Mouse (Mus musculus) induced T-regulatory cell, adult 2 months (primary cell): ENCODE measurements around the gene Htatip2.

Source experiments
- DNase-seq: peaks from one replicate; pipeline ENCODE4 v3.0.0-alpha.2; 2012; ENCODE audit warnings: low read depth

Gene Htatip2

DNA sequence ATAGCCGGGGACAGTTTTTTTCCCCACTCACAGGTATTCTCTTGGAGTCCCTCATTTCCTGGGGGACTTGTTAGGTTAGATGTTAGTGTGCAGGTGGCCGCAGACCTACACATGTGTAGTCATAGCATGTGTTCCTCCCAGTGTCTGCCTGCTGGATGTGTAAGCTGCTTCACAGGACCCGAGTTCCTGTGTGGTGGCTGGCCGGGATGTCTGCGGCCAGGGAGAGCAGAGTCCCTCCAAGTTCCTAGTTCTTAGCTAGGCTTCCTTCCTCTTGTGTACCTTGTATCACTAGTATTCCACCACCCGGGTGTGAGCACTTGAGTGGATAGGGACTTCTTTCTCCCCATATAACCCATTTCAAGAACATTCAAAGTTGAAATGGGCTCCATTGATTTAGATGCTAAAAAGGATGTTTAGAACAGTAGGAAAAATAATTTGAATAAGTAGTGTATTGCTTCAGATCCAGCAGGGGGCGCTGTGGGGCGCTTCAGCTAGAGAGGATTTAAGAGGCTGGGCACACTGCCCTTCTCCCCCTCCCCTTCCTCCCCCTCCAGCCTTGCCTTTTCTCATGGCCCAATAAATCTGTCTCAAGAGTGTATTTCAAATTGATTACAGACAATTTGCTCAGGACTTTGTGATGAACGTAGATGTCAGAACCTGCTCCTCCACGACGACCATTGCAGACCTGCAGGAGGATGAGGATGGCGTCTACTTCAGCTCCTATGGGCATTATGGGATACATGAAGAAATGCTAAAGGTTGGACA, 27.9 kb downstream of the Htatip2 start:
- DNase-seq, result peak; percentile 78

DNA sequence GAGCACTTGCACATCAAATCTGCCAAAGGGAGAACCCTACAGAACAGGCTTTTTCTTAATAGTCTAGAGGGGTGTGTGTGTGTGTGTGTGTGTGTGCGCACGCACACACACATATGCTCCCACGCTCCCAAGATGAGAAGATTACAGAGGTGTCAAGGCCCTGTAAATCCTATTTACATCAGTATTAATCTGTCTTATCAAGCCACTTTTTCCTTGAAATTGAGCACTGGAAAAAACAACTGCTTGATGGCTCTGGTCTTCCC, 28.4 kb downstream of the Htatip2 start:
- DNase-seq, result no peak

DNA sequence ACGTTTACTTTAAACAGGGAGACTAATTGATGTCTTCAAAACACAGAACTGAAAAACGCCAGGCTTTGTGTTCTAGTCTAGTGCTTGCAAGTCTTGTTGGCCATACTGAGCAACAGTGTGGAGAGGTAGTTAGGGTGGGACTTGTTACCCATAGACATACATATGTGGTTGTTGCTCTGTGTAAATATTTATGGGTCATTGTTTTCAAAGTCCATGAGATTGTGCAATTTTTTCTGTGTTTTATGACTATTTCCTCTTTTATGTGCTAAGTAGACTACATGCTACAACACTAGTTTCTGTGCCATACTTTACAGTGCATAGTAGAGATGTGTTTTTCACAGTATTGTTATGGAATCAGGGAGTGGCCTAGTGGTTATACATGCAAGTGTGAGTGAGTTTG, 35.4 kb downstream of the Htatip2 start:
- no peak for DNase-seq

DNA sequence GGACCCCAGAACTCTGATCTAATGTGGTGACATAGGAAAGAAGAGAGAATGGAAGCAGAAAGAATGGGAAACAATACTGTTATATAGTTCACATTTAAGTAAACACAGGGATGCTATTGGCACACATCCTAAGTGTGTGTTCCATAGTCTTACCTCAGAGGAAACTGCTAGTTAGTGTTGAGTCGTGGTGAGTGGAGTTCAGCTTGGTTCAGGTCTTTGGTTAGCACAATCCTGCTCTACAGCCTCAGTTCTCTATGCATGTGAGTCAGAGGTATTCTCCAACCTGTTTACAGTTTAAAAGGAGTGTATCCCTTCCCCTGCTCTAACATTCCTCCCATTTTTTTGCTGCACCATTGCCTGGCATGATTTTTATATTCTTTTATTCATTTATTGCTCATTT, 38.3 kb downstream of the Htatip2 start:
- DNase-seq, result no peak

DNA sequence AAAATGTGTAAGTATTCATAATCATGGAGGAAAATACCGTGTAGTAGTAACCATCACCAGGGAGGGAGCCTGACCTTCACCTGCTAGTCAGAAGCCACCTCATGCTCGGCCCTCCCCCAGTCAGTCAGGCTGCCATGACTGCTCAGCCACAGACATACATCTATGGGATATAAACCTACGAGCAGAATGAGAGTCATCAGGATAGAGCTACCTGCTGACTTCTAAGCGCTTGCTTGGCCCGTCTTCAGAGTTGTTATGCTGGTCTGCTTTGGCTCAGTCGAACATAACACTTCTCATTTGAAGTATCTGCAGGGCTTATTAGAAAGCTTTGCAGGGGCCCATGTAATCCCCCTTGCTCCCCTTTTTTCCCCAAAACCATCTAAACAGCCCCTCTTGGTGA, 44.6 kb downstream of the Htatip2 start:
- no peak for DNase-seq

DNA sequence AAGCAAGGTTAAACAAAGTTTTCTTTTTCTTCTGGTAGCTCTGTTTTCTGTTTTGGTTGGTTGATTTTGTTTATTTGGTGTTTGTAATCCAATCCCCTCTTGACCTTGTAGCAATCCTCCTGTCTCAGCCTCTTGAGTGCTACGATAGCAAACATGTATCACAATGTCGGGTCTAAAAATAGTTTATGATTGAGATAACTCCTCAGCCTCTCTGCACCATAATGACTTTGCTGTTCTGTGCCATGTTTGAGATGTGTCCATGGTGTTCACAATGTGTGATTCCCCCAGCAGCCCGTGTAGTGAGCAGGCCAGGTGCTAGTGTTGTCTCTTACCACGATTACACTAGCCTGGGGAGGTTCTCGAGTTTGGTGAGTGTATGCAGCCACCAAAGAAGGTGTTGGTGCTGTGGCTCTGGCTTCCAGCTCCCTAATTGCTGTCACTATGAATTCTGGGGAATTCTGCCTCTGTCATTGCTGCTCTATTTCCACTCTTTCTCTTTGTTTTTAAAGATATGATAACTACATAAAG, 45.8 kb downstream of the Htatip2 start:
- DNase-seq, result no peak

DNA sequence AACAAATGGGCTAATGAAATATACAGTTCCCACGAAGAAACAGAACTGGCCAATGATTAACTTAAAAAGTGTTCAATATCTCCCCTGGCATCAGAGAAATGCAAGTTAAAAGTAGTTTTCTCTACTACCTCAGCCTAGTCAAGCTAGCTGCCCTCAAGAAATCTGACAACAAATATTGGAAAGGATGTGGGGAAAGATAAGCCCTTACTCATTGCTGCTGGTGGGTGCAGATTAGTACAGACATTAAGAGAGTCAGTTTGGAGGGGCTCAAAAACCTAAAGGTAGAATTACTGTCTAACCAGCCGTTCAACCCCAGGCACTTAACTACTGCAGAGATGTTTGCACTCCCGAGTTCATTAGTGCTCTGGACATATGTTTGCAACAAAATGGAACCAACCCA, 46.7 kb downstream of the Htatip2 start:
- DNase-seq, result no peak

DNA sequence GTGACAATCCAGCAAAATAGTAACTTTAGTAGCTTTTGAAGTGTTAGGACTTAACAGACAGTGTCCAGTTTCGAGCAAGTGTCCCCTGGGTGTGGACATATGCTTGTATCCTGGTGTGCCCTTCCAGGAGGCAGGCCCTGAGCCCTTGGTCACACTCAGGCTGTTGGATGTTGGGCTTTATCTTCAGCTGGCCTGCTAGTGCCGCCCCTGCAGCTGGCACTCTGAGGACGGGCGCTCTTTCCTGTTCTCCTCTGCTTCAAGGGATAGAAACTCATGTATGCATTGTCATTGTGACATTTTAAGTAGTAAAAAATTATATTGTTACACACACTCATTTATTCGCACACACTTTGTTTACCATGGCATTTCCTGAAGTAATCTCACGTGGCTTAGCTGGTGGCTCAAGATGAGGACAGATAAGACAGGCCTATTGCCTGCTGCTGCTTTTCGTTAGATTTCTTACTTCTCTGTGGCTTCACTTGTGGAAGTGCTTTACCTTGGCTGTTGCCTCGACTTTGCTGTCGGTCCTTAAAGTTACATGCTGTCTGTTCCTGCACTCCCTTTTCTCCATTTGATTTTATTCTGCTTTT, 48.3 kb downstream of the Htatip2 start:
- DNase-seq, result no peak

DNA sequence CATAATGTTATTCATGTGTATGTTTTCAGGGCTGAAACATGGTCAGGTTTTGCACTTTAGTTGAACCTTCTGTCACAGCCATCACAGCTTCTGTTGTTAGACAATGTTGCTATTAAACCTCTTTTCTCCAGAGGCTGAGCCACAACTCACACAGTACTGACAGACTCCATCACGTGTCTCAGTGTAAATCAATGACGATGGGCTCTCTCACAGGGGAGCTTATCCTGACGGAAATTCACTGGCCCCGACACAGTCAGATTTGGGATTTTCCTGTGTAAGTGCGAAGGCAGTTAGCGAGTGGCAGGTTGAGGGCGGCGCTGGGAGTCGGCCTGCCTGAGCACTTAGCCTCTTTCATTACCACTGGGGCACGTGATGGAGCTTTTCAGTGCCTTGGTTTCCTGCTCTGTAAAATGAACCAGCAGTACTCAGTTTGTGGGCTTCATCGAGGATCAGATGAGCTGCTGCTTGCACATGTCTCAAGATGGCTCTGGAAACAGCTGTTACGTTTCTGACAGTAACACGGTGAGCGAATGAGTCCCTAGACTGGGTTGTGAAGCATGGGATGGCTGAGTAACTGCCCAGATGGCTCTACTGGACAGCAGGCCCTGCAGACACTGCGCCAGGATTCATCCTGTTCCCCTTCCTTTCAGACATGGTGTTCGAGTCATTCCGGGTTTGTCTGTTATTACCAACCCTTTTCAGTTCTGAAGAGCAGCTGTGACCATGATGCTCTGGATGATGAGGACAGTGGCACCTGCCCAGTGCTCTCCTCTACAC, 49.1 kb downstream of the Htatip2 start:
- DNase-seq, result no peak

DNA sequence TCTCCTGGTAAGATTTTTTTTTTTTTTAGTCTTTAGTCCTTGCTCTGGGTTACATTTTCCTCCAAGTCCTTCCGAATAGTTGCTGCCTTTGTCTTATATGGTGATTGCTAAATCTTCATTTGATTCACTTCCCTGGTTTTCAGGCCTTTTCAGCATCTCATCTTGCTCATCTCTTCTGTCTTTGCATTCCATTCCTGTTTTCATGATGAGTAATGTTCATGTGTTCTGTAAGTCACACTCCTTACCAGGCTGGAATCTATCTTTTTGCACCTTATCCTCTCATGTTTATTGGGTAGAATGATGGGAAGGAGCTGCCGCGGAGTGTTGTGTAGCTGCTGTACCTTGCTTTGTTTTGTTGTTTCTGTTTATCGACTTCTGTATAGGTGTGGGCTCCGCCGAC, 50.2 kb downstream of the Htatip2 start:
- DNase-seq, result no peak

DNA sequence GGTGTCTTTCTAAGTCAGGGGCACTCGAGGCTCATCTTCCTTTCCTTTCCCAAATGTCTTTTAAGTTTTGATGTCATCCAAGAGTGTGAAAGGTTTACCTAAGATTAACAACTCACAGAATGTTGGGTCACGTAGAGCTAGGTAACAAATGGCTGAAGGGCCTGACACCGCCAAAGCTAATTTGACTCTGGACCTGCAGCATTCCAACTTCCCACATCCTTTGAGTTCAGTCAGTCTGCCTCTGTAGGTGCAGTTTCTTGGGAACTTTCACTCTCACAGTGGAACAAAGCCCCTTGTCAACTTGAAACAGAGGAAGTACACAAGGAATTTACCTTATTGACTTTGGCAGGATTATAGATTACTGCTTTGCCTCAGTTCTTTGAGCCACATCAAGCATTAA, 50.6 kb downstream of the Htatip2 start:
- no peak for DNase-seq

DNA sequence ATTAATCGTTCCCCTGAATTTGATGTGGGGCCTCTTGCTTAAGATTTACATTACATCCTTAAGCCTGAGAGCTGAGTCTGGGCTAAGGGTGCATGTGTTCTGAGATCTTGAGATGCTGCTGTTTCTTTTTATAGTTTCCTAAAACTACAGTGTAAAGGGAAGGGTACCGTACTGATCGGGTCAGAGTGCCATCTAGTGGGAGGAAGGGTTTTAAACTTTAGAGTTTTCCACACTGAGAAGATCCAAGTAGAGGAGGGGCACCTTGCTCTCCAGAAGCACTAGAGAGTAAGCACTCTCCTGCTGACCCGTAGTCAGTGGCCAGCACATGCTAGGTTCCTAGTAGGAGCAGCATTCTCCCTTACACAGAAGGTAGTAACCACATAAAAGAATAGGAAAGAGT, 52.4 kb downstream of the Htatip2 start:
- DNase-seq, result peak; percentile 39

DNA sequence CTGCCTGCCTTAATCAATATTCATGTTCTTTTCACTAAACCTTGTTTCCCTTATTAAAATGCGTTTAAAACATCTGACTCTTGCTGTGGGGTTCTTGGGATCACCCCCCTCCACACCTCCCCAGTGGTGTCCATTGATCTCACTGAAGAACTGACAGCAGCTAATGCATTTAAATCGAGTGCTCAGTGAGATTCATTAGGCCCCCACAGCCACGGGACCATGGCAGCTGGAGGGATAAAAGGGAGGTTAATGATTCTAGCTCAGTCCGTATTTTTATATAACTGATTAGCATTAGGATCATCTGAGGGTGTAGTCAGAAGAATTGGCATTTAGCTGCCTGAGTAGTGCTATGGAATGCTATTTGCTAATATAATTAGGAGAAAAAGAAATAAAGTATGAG, 60.5 kb downstream of the Htatip2 start:
- DNase-seq, result no peak

DNA sequence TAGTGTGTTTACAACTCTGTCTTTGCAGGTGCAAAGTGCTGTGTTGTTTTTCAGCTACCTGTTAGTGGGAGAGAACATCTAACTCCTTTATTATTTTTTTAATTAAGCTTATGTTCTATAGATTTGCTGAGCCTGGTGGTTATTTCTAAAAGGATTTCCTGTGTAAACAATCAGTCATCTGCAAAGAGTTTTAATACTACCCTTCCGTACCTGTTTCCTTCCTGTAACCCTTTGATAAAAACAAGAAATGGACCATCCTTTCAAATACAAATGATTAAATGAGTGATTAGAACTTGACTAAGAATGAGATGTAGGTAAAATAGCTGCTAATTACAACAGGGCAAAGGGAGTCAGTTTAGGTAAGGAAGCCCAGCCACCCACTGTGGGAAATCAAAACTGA, 62.5 kb downstream of the Htatip2 start:
- DNase-seq, result peak; percentile 33

DNA sequence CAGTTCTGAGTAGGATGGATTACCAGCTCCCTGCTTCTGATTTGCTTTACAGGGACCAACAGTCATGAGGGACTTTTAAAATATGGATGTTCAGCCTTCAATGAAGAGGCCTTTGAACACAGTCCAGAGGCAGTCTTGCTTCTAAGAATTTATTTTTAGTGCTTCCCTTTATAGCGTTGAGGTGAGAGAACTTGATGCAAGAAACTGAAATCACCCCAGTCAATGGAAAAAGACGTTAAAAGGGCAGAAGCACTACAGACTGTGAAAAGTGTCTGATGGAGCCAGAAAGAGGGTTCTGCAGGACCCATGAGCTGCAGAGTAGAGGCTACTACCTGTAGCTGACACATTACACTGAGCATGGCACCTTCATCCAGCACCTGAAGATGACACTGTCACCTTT, 63.1 kb downstream of the Htatip2 start:
- DNase-seq, result no peak
